Mouse (Mus musculus) hindbrain, embryonic 10.5 days (tissue): Measurements from ENCODE around the gene Mpp3. TPM values are rescaled to one million over a fixed set of nuclear protein-coding genes. Genes with fewer than 3 reads are reported as not detected.

Source experiments
- DNase-seq: peaks from one replicate; pipeline ENCODE4 v3.0.0-alpha.2; 2017; ENCODE audit warnings: low spot score
- H3K27ac ChIP-seq: fragments of 300-500 bp; sonication (generic); 2 replicates; pipeline ENCODE4 v1.5.1; 2016; ENCODE audit warnings: mild to moderate bottlenecking, moderate library complexity
- H3K27me3 ChIP-seq: fragments of 300-500 bp; sonication (generic); 2 replicates; pipeline ENCODE4 v1.6.1; 2016; ENCODE audit warnings: mild to moderate bottlenecking; ENCODE audit not compliant: poor library complexity, insufficient read depth, severe bottlenecking
- H3K36me3 ChIP-seq: fragments of 300-500 bp; sonication (generic); 2 replicates; pipeline ENCODE4 v1.6.1; 2016; ENCODE audit warnings: mild to moderate bottlenecking, moderate library complexity
- H3K4me1 ChIP-seq: fragments of 300-500 bp; sonication (generic); replicated peaks from 2 replicates; pipeline ENCODE4 v1.6.1; 2016; ENCODE audit warnings: mild to moderate bottlenecking
- H3K4me3 ChIP-seq: fragments of 300-500 bp; sonication (generic); 2 replicates; pipeline ENCODE4 v1.5.1; 2016; ENCODE audit warnings: mild to moderate bottlenecking, moderate library complexity
- H3K9me3 ChIP-seq: fragments of 300-500 bp; sonication (generic); 2 replicates; pipeline ENCODE4 v1.6.1; 2016; ENCODE audit warnings: mild to moderate bottlenecking, moderate library complexity
- WGBS: fragments of 180-500 bp; shearing (Covaris S2); methylation state at CpG from one replicate; pipeline ENCODE4 v1.1.7; 2016; 5-methylcytosine and 5-hydroxymethylcytosine counted together
- polyA plus RNA-seq: library from polyadenylated mRNA; unstranded; fragments of >200 nt; fragmentation: Nextera tagmentation; extraction: Ambion mirVana; gene quantifications from 2 replicates; pipeline ENCODE4 v1.2.1, GENCODE M21; 2016

Mpp3 gene
- polyA plus RNA-seq, 1 experiment from 2014 or later = 27.4 TPM

GRCm38 (mm10) chr11:102036336-102036735 lies 8.1 kb upstream of the Mpp3 start:
- H3K27me3 ChIP-seq = peaks cover 26% of the 10 kb centered on the region
- no peaks in the 10 kb centered on the region for H3K36me3 ChIP-seq
- H3K9me3 ChIP-seq = no peaks in the 10 kb centered on the region
- WGBS = 90% methylated on average over 7 of the region's 7 CpGs
- no peak overlapping the region for H3K4me3 ChIP-seq
- no peak for DNase-seq
- peaks cover 9% of the 10 kb centered on the region; the same call in 1 of the 2 replicates for H3K4me1 ChIP-seq
- no peak overlapping the region for H3K27ac ChIP-seq

GRCm38 (mm10) chr11:102035456-102035960 lies 7.2 kb upstream of the Mpp3 start:
- H3K27me3 ChIP-seq = peaks cover 26% of the 10 kb centered on the region
- H3K4me1 ChIP-seq = peaks cover 8% of the 10 kb centered on the region; the same call in 1 of the 2 replicates
- no peak for DNase-seq
- no peaks in the 10 kb centered on the region for H3K36me3 ChIP-seq
- 77% methylated on average over 5 of the region's 5 CpGs for WGBS
- no peaks in the 10 kb centered on the region for H3K9me3 ChIP-seq
- H3K27ac ChIP-seq = no peak overlapping the region
- H3K4me3 ChIP-seq = no peak overlapping the region

DNA sequence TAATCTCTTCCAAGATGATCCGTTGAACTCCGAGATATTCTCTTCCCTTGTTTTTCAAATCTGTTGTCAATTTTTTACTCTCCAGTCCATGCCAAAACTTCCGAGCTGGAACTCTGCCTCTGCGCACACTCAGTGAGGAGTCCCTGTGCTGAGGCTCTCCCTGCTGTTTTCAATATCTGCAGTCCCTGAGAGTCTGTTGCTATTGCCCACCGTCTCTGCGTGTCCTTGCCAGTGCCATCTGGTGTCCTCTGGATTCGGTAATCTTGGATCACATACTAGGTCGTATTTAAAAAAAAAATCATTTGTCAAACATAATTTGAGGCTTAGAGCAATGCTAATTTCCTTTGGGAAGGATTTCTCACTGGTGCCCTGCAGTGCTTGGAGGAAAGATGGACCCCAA lies 6.6 kb upstream of the Mpp3 start:
- Histone ChIP-seq H3K27me3 (peaks cover 26% of the 10 kb centered on the region), H3K9me3 (no peaks in the 10 kb centered on the region), H3K27ac (no peak overlapping the region), H3K36me3 (no peaks in the 10 kb centered on the region), H3K4me1 (peaks cover 7% of the 10 kb centered on the region; the same call in 1 of the 2 replicates), H3K4me3 (no peak overlapping the region)
- DNase-seq = no peak
- WGBS = 70% methylated on average over 8 of the region's 8 CpGs

DNA sequence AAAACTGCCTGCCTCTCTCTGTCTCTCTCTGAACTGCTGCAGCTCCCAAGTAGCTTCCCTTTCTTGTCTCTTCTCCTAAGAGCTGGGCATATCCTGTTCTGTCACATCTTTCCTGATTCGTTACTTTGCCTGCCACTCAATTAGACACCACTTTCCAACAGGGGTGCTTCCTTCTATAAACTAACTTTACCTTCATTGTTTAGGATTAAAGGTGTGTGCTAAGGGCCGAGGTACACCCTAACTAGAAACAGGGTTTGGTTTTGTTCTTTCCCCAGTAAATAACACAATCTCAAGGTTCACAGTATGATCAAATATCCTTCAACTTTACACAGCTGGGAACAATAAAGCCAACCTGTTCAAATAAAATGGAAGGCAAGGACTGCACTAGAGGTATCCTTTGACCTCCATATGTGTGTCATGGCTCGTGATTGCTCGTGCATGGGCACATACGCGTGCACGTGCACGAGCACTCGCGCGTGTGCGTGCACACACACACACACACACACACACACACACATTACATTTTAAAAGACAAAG lies 4.9 kb upstream of the Mpp3 start:
- Histone ChIP-seq H3K27ac (no peak overlapping the region), H3K4me1 (peaks cover 4% of the 10 kb centered on the region; the same call in 1 of the 2 replicates), H3K36me3 (no peaks in the 10 kb centered on the region), H3K4me3 (no peak overlapping the region), H3K9me3 (no peaks in the 10 kb centered on the region), H3K27me3 (peaks cover 30% of the 10 kb centered on the region)
- 89% methylated on average over 12 of the region's 12 CpGs for WGBS
- DNase-seq = no peak

GRCm38 (mm10) chr11:102031149-102031548 lies 2.9 kb upstream of the Mpp3 start:
- WGBS = 80% methylated on average over 7 of the region's 7 CpGs
- DNase-seq = no peak
- Histone ChIP-seq H3K27me3 (peaks cover 30% of the 10 kb centered on the region), H3K27ac (no peak overlapping the region), H3K4me1 (peaks cover 22% of the 10 kb centered on the region), H3K36me3 (no peaks in the 10 kb centered on the region), H3K9me3 (no peaks in the 10 kb centered on the region), H3K4me3 (no peak overlapping the region)

- DNase-seq = no peak
- Histone ChIP-seq H3K9me3 (no peaks in the 10 kb centered on the region), H3K4me1 (peaks cover 32% of the 10 kb centered on the region), H3K27me3 (peaks cover 42% of the 10 kb centered on the region), H3K4me3 (no peak overlapping the region), H3K36me3 (no peaks in the 10 kb centered on the region), H3K27ac (no peak overlapping the region)
- WGBS = 37% methylated on average over 7 of the region's 7 CpGs
Observed at GRCm38 (mm10) chr11:102029966-102030365, 1.7 kb upstream of the Mpp3 start.

- Histone ChIP-seq H3K27ac (no peak overlapping the region), H3K4me1 (peaks cover 36% of the 10 kb centered on the region), H3K36me3 (no peaks in the 10 kb centered on the region), H3K9me3 (no peaks in the 10 kb centered on the region), H3K4me3 (no peak overlapping the region), H3K27me3 (peaks cover 48% of the 10 kb centered on the region)
- WGBS = 80% methylated on average over 4 of the region's 4 CpGs
- no peak for DNase-seq
Observed at GRCm38 (mm10) chr11:102029304-102029703, 1.0 kb upstream of the Mpp3 start.

DNA sequence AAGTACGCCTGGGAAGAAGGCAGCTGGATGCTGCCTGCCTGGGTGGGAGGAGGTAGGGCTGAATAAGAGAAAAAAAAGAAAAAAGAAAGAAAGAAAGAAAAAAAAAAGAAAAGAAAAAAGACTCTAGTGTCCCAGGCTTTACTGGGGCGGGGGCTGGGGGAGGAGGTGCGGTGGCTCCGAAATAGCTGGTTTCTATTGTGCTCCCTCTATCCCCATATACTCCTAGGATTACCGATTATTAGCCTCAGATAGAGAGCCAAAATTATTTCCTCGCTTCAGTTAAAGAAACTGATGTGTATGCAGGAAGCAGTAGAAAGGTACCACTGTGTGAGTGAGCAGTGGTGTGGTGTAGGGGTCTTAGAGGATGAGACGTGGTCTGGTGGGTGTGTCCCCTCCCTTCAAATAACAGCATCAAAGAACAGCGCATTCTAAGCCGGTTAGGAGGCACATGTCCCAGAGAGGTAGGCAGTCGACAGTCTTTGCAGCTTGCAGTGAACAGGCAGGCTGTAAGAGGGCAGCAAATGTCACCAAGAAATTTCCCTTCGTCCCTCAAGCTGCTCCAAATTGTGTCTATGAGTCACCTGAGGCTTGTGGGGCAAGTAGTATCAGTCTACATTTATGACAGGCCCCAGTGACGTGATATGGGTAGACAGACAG lies 772 bp downstream of the Mpp3 start:
- WGBS = 5% methylated on average over 12 of the region's 12 CpGs
- H3K27ac ChIP-seq = peak overlapping the region; percentile 93
- no peaks in the 10 kb centered on the region for H3K9me3 ChIP-seq
- peaks cover 12% of the 10 kb centered on the region for H3K36me3 ChIP-seq
- DNase-seq = peak; percentile 32
- H3K4me1 ChIP-seq = peaks cover 41% of the 10 kb centered on the region
- peaks cover 50% of the 10 kb centered on the region for H3K27me3 ChIP-seq
- H3K4me3 ChIP-seq = peak overlapping the region; percentile 86

DNA sequence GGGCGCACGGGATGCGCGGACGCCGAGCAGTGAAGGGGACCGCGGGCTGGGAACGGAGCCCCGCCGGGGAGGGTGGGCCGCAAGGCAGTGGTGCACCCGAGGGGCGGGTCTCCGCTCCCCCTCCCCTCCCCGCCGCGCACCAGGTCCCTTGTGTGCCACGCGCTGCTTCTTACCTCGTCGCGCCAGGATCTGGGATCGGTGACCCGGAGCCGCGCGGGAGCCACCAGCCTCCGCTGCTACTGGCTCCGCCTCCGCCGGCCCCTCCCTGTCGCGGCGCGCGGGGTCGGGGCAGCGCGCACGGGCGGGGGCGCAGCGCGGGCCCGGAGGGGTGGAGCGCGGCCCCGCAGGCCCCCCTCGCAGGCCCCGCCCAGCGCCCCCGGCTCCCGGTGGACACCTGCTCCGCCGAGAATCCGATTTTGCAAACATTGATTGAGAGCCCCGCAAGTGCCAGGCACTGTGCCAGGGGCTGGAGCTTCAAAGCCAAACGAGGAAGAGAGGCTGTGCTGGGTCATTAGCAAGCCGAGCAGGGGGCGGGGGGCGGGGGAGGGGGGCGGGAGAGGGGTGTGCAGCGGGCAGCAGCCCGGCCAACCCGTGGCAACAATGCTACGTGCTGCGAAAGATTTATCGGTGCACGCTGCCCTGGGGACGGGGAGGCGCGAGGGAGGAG lies 1.4 kb downstream of the Mpp3 start:
- peaks cover 41% of the 10 kb centered on the region for H3K4me1 ChIP-seq
- H3K9me3 ChIP-seq = no peaks in the 10 kb centered on the region
- peak overlapping the region; percentile 93 for H3K27ac ChIP-seq
- under 1% methylated on average over 72 of the region's 73 CpGs for WGBS
- peak overlapping the region; percentile 86 for H3K4me3 ChIP-seq
- peaks cover 19% of the 10 kb centered on the region for H3K36me3 ChIP-seq
- DNase-seq = peak; percentile 86
- peaks cover 45% of the 10 kb centered on the region for H3K27me3 ChIP-seq

- no peak for DNase-seq
- WGBS = 4% methylated on average over 23 of the region's 23 CpGs
- H3K27ac ChIP-seq = peak overlapping the region; percentile 93
- H3K27me3 ChIP-seq = peaks cover 45% of the 10 kb centered on the region
- peak overlapping the region; percentile 86 for H3K4me3 ChIP-seq
- peaks cover 22% of the 10 kb centered on the region for H3K36me3 ChIP-seq
- peaks cover 41% of the 10 kb centered on the region for H3K4me1 ChIP-seq
- no peaks in the 10 kb centered on the region for H3K9me3 ChIP-seq
Observed at GRCm38 (mm10) chr11:102025991-102026660, 2.1 kb downstream of the Mpp3 start.

DNA sequence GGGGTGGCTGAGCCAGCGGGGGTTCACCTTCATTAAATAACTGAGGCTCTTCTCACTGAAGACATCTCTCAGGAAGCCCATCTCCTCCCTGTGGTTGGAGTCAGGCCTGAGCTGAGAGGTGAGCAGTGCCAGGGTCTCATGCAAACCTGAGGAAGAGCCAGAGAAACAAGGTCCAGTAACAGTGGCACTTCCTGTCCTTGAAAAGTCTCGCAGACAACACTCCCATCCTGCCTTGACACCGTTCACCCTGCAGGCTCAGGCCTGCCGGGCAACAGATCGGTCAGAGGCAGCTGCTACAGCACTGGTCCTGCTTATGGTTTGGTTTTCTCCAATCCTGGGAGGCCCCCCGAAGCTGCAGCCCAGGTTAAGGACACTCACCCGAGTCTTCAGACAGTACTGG lies 2.9 kb downstream of the Mpp3 start:
- peak overlapping the region; percentile 86 for H3K4me3 ChIP-seq
- H3K9me3 ChIP-seq = no peaks in the 10 kb centered on the region
- no peak for DNase-seq
- H3K36me3 ChIP-seq = peaks cover 22% of the 10 kb centered on the region
- WGBS = 34% methylated on average over 7 of the region's 7 CpGs
- peaks cover 41% of the 10 kb centered on the region for H3K4me1 ChIP-seq
- peaks cover 45% of the 10 kb centered on the region for H3K27me3 ChIP-seq
- H3K27ac ChIP-seq = peak overlapping the region; percentile 14; the same call in 1 of the 2 replicates

DNA sequence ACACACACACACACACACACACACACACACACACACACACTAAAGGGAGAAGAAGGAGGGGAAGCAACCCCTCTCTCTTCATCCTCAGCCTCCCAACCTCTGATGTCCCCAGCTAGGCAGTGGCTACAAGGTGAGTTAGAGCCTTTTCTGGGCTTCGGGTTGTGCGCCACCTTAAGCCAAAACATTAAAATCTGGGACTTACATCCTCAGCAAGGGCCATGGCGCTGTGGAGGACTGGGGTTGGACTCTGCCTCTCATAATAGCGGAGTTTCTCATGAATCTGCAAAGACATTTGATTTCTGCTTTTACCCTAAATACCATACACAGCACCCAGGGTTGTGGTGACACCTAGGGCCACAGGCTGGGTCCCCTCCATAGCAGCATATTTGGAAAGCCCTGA lies 3.4 kb downstream of the Mpp3 start:
- peaks cover 41% of the 10 kb centered on the region for H3K4me1 ChIP-seq
- 0 out of 2 replicates have a peak overlapping the region, but pooled peaks have one; percentile 14 for H3K27ac ChIP-seq
- peak overlapping the region; percentile 86; the same call in 1 of the 2 replicates for H3K4me3 ChIP-seq
- no peak for DNase-seq
- H3K9me3 ChIP-seq = no peaks in the 10 kb centered on the region
- peaks cover 22% of the 10 kb centered on the region for H3K36me3 ChIP-seq
- peaks cover 45% of the 10 kb centered on the region for H3K27me3 ChIP-seq
- 85% methylated on average over 4 of the region's 4 CpGs for WGBS
